In genomic region chr2:97318536-97318935, GRCm38 (mm10) we compare ENCODE assay signal across 28 mouse cellular contexts.
A peak's percentile ranks its signal among the peaks of the same experiment; 100 is the strongest.
DNase-seq lines count a peak whose midpoint lies in the region; ATAC-seq and TF ChIP-seq lines count a peak whose summit lies in the region.
"Had no signal": no experiment of that assay in that cellular context is flagged by ENCODE, and none has a peak within 500 bp of the region (broad histone marks: within the 10 kb centered on the region; RNA-seq: fewer than 3 reads in every experiment).

No protein-coding gene starts in this region.

- H3K4me1 ChIP-seq in forebrain, embryonic 12.5 days: no peaks in the 10 kb centered on the region
- H3K4me1 ChIP-seq in forebrain, embryonic 16.5 days (replicated peaks; ENCODE audit: control insufficient read depth, insufficient read depth, low read length): no peaks in the 10 kb centered on the region
- no peaks in the 10 kb centered on the region for H3K4me1 ChIP-seq in midbrain, embryonic 11.5 days (ENCODE audit: control insufficient read depth, insufficient read depth, low read length)
- no peaks in the 10 kb centered on the region for H3K4me1 ChIP-seq in midbrain, embryonic 13.5 days (replicated peaks)
- H3K4me1 ChIP-seq in midbrain, embryonic 16.5 days (ENCODE audit: control insufficient read depth, insufficient read depth, low read length): no peaks in the 10 kb centered on the region
- no peaks in the 10 kb centered on the region for H3K4me1 ChIP-seq in midbrain, embryonic 10.5 days
- H3K4me1 ChIP-seq: embryonic facial prominence, embryonic 13.5 days; embryonic facial prominence, embryonic 15.5 days; forebrain, embryonic 10.5 days; forebrain, embryonic 15.5 days had no signal

- DNase-seq in midbrain, embryonic 11.5 days (ENCODE audit: low spot score, missing footprints): peak; percentile 23
- DNase-seq in midbrain, embryonic 10.5 days (ENCODE audit: low spot score): no peak
- peak; percentile 26 for DNase-seq in brain, embryonic 14.5 days (ENCODE audit: low read depth)
- DNase-seq: adrenal gland, adult 8-10 months; adrenal gland, postnatal 14 days; adrenal gland, postnatal 36 days; B cell, adult 2 months; cerebellum, adult 11 months; cerebellum, adult 18-20 months; cerebellum, adult 8-10 months; cerebellum, adult 9-11 months; cerebellum, postnatal 14 days; cerebellum, postnatal 36 days; embryo, embryonic 11 days had no signal

- H3K9ac ChIP-seq in forebrain, embryonic 12.5 days: no peak overlapping the region
- no peak overlapping the region for H3K9ac ChIP-seq in forebrain, embryonic 16.5 days (replicated peaks; ENCODE audit: low read depth, low read length)
- no peak overlapping the region for H3K9ac ChIP-seq in midbrain, embryonic 11.5 days (ENCODE audit: low read length)
- no peak overlapping the region for H3K9ac ChIP-seq in midbrain, embryonic 13.5 days (replicated peaks)
- no peak overlapping the region for H3K9ac ChIP-seq in midbrain, embryonic 16.5 days (ENCODE audit: low read depth, low read length)
- H3K9ac ChIP-seq: embryonic facial prominence, embryonic 13.5 days; embryonic facial prominence, embryonic 15.5 days; forebrain, embryonic 15.5 days had no signal

- WGBS in forebrain, embryonic 12.5 days: 70% methylated on average over 1 of the region's 1 CpGs
- 88% methylated on average over 1 of the region's 1 CpGs for WGBS in forebrain, embryonic 16.5 days
- 84% methylated on average over 1 of the region's 1 CpGs for WGBS in midbrain, embryonic 11.5 days
- 82% methylated on average over 1 of the region's 1 CpGs for WGBS in midbrain, embryonic 13.5 days
- 76% methylated on average over 1 of the region's 1 CpGs for WGBS in midbrain, embryonic 16.5 days
- 85% methylated on average over 1 of the region's 1 CpGs for WGBS in midbrain, embryonic 10.5 days

- no peak overlapping the region for H3K27ac ChIP-seq in forebrain, embryonic 12.5 days
- no peak overlapping the region for H3K27ac ChIP-seq in forebrain, embryonic 16.5 days (ENCODE audit: low read length)
- H3K27ac ChIP-seq in midbrain, embryonic 11.5 days (ENCODE audit: low read depth, low read length): no peak overlapping the region
- H3K27ac ChIP-seq in midbrain, embryonic 13.5 days: no peak overlapping the region
- H3K27ac ChIP-seq in midbrain, embryonic 16.5 days (ENCODE audit: low read length): no peak overlapping the region
- H3K27ac ChIP-seq in midbrain, embryonic 10.5 days (replicated peaks): no peak overlapping the region
- H3K27ac ChIP-seq: embryonic facial prominence, embryonic 13.5 days; embryonic facial prominence, embryonic 15.5 days; forebrain, embryonic 10.5 days; forebrain, embryonic 15.5 days had no signal

- H3K4me3 ChIP-seq in forebrain, embryonic 12.5 days (replicated peaks): no peak overlapping the region
- no peak overlapping the region for H3K4me3 ChIP-seq in forebrain, embryonic 16.5 days (replicated peaks; ENCODE audit: low read length)
- no peak overlapping the region for H3K4me3 ChIP-seq in midbrain, embryonic 11.5 days (ENCODE audit: low read depth, low read length)
- H3K4me3 ChIP-seq in midbrain, embryonic 13.5 days (replicated peaks): no peak overlapping the region
- no peak overlapping the region for H3K4me3 ChIP-seq in midbrain, embryonic 16.5 days (ENCODE audit: low read depth, low read length)
- no peak overlapping the region for H3K4me3 ChIP-seq in midbrain, embryonic 10.5 days
- H3K4me3 ChIP-seq: embryonic facial prominence, embryonic 13.5 days; embryonic facial prominence, embryonic 15.5 days; erythroblast, embryonic 14.5 days; forebrain, embryonic 10.5 days; forebrain, embryonic 15.5 days had no signal

- ATAC-seq in forebrain, embryonic 12.5 days (ENCODE audit: low FRiP score): peak; percentile 49; the same call in 1 of the 2 replicates
- no peak for ATAC-seq in forebrain, embryonic 16.5 days
- ATAC-seq in midbrain, embryonic 11.5 days (ENCODE audit: low FRiP score): no peak
- ATAC-seq in midbrain, embryonic 13.5 days: no peak
- ATAC-seq in midbrain, embryonic 16.5 days: peak; percentile 64
- ATAC-seq: activated CD4-positive, CD25-positive, alpha-beta regulatory T cell, adult 4 months; CD4-positive, CD25-positive, alpha-beta regulatory T cell, adult 4 months; forebrain, embryonic 15.5 days; Patski had no signal

- no peak overlapping the region for H3K4me2 ChIP-seq in forebrain, embryonic 12.5 days
- no peak overlapping the region for H3K4me2 ChIP-seq in forebrain, embryonic 16.5 days (ENCODE audit: low read length)
- no peak overlapping the region for H3K4me2 ChIP-seq in midbrain, embryonic 11.5 days
- no peak overlapping the region for H3K4me2 ChIP-seq in midbrain, embryonic 13.5 days (replicated peaks)
- no peak overlapping the region for H3K4me2 ChIP-seq in midbrain, embryonic 16.5 days (ENCODE audit: low read length)
- H3K4me2 ChIP-seq: embryonic facial prominence, embryonic 13.5 days; embryonic facial prominence, embryonic 15.5 days; forebrain, embryonic 15.5 days had no signal

- no peaks in the 10 kb centered on the region for H3K27me3 ChIP-seq in forebrain, embryonic 12.5 days
- H3K27me3 ChIP-seq in forebrain, embryonic 16.5 days (replicated peaks; ENCODE audit: control insufficient read depth, insufficient read depth, low read length): no peaks in the 10 kb centered on the region
- no peaks in the 10 kb centered on the region for H3K27me3 ChIP-seq in midbrain, embryonic 11.5 days (ENCODE audit: control insufficient read depth, insufficient read depth, low read length)
- no peaks in the 10 kb centered on the region for H3K27me3 ChIP-seq in midbrain, embryonic 13.5 days
- no peaks in the 10 kb centered on the region for H3K27me3 ChIP-seq in midbrain, embryonic 16.5 days (ENCODE audit: control insufficient read depth, insufficient read depth, low read depth, low read length)
- H3K27me3 ChIP-seq in midbrain, embryonic 10.5 days (ENCODE audit: low read depth, poor library complexity, severe bottlenecking): no peaks in the 10 kb centered on the region
- H3K27me3 ChIP-seq: CH12.LX; embryonic facial prominence, embryonic 13.5 days; embryonic facial prominence, embryonic 15.5 days; forebrain, embryonic 15.5 days; Patski had no signal

- no peak for TF ChIP-seq CTCF in brain, embryonic 14.5 days (IDR thresholded peaks at IDR 0.05; ENCODE audit: borderline replicate concordance, extremely low read depth, insufficient read depth, insufficient read length)

- no peak for TF ChIP-seq POLR2A in brain, embryonic 14.5 days (IDR thresholded peaks at IDR 0.05; ENCODE audit: borderline replicate concordance, extremely low read depth, insufficient read depth, insufficient read length, poor library complexity, severe bottlenecking)

- H3K36me3 ChIP-seq in forebrain, embryonic 12.5 days (replicated peaks): no peaks in the 10 kb centered on the region
- no peaks in the 10 kb centered on the region for H3K36me3 ChIP-seq in forebrain, embryonic 16.5 days (ENCODE audit: control insufficient read depth, insufficient read depth)
- no peaks in the 10 kb centered on the region for H3K36me3 ChIP-seq in midbrain, embryonic 11.5 days (ENCODE audit: control insufficient read depth, insufficient read depth, low read length)
- H3K36me3 ChIP-seq in midbrain, embryonic 13.5 days: no peaks in the 10 kb centered on the region
- H3K36me3 ChIP-seq in midbrain, embryonic 16.5 days (ENCODE audit: control insufficient read depth, insufficient read depth, low read length): no peaks in the 10 kb centered on the region
- H3K36me3 ChIP-seq in midbrain, embryonic 10.5 days: no peaks in the 10 kb centered on the region
- H3K36me3 ChIP-seq: embryonic facial prominence, embryonic 13.5 days; embryonic facial prominence, embryonic 15.5 days; forebrain, embryonic 10.5 days; forebrain, embryonic 15.5 days; G1E had no signal

- H3K9me3 ChIP-seq in forebrain, embryonic 12.5 days: no peaks in the 10 kb centered on the region
- no peaks in the 10 kb centered on the region for H3K9me3 ChIP-seq in forebrain, embryonic 16.5 days (ENCODE audit: control insufficient read depth, low read length)
- H3K9me3 ChIP-seq in midbrain, embryonic 11.5 days (ENCODE audit: control insufficient read depth, low read length): no peaks in the 10 kb centered on the region
- H3K9me3 ChIP-seq in midbrain, embryonic 13.5 days: no peaks in the 10 kb centered on the region
- no peaks in the 10 kb centered on the region for H3K9me3 ChIP-seq in midbrain, embryonic 16.5 days (replicated peaks; ENCODE audit: control insufficient read depth, low read length, poor library complexity, severe bottlenecking)
- H3K9me3 ChIP-seq in midbrain, embryonic 10.5 days (replicated peaks): no peaks in the 10 kb centered on the region
- H3K9me3 ChIP-seq: embryonic facial prominence, embryonic 13.5 days; embryonic facial prominence, embryonic 15.5 days; forebrain, embryonic 10.5 days; forebrain, embryonic 15.5 days had no signal

Comparison
In these comparisons a context has a peak if more than half of its experiments do, and no peak if none do; other contexts are left out.
1. ATAC-seq: peak in forebrain, embryonic 12.5 days (single experiment) and midbrain, embryonic 16.5 days (single experiment); none in forebrain, embryonic 16.5 days (single experiment), midbrain, embryonic 11.5 days (single experiment) and midbrain, embryonic 13.5 days (single experiment).